Mouse (Mus musculus): ENCODE data around the gene Snapc2.

The Snapc2 gene

GRCm38 (mm10) chr8:4265160-4265914 lies 12.5 kb downstream of the Snapc2 start:
- no peak for DNase-seq (ENCODE audit: extremely low read depth, low read depth)

GRCm38 (mm10) chr8:4267627-4268026 lies 14.7 kb downstream of the Snapc2 start:
- DNase-seq (ENCODE audit: extremely low read depth, low read depth), result no peak

- no peak for DNase-seq (ENCODE audit: extremely low read depth, low read depth)
These were observed 16.7 kb downstream of the Snapc2 start for GRCm38 (mm10) chr8:4269609-4270008.

- DNase-seq (ENCODE audit: extremely low read depth, low read depth), result peak; percentile 86
These were observed 22.6 kb downstream of the Snapc2 start, which contains the start of gene Timm44 for GRCm38 (mm10) chr8:4275275-4276110. Gene Timm44 (minus strand): TSS chr8:4275913.

- no peak for DNase-seq (ENCODE audit: extremely low read depth, low read depth)
These were observed 23.2 kb downstream of the Snapc2 start for GRCm38 (mm10) chr8:4276111-4276465.

- DNase-seq (ENCODE audit: extremely low read depth, low read depth), result no peak
These were observed 39.9 kb downstream of the Snapc2 start for GRCm38 (mm10) chr8:4292738-4293137.

- peak; percentile 60 for DNase-seq (ENCODE audit: extremely low read depth, low read depth)
These were observed 44.9 kb downstream of the Snapc2 start for GRCm38 (mm10) chr8:4297822-4298221.

GRCm38 (mm10) chr8:4304124-4304547 lies 51.3 kb downstream of the Snapc2 start:
- peak; percentile 91 for DNase-seq (ENCODE audit: extremely low read depth, low read depth)

Measured in MEL-GATA-1-ER (cell line).